Mouse (Mus musculus) ES-Bruce4 (cell line): ENCODE data around the gene Stra6. TPM values are rescaled to one million over a fixed set of nuclear protein-coding genes. Genes with fewer than 3 reads are reported as not detected.

Experiments
- H3K27ac ChIP-seq: 2 replicates; pipeline ENCODE4 v1.5.1; 2012; ENCODE audit warnings: low read length, inconsistent platforms; ENCODE audit not compliant: insufficient read depth
- H3K27me3 ChIP-seq: 2 replicates; pipeline ENCODE4 v1.6.1; 2012; ENCODE audit warnings: mild to moderate bottlenecking, low read length, inconsistent platforms; ENCODE audit not compliant: control insufficient read depth, poor library complexity, insufficient read depth, severe bottlenecking
- H3K36me3 ChIP-seq: 2 replicates; pipeline ENCODE4 v1.6.1; 2012; ENCODE audit warnings: inconsistent platforms, mild to moderate bottlenecking, low read length, moderate library complexity; ENCODE audit not compliant: control insufficient read depth, poor library complexity, insufficient read depth, severe bottlenecking
- H3K4me1 ChIP-seq: one replicate; pipeline ENCODE4 v1.8.1; 2011; ENCODE audit warnings: low read length; ENCODE audit not compliant: control insufficient read depth, insufficient read depth
- H3K4me3 ChIP-seq: 2 replicates; pipeline ENCODE4 v1.5.1; 2011; ENCODE audit warnings: low read depth, mild to moderate bottlenecking, low read length
- H3K9ac ChIP-seq: 2 replicates; pipeline ENCODE4 v1.6.1; 2012; ENCODE audit warnings: low read depth, mild to moderate bottlenecking, inconsistent platforms; ENCODE audit not compliant: poor library complexity, severe bottlenecking
- H3K9me3 ChIP-seq: replicated peaks from 2 replicates; pipeline ENCODE4 v1.6.1; 2012; ENCODE audit warnings: mild to moderate bottlenecking, low read length, inconsistent platforms; ENCODE audit not compliant: control insufficient read depth, poor library complexity, insufficient read depth, severe bottlenecking
- CTCF ChIP-seq: IDR thresholded peaks from one replicate; pipeline ENCODE4 v1.8.1; 2011; ENCODE audit warnings: low read depth, low read length
- EP300 ChIP-seq: IDR thresholded peaks from 2 replicates; pipeline ENCODE4 v1.6.1; 2011; ENCODE audit warnings: low read depth, low read length; ENCODE audit not compliant: insufficient read depth
- POLR2A ChIP-seq: IDR thresholded peaks from one replicate; pipeline ENCODE4 v1.8.1; 2011; ENCODE audit warnings: low read length; ENCODE audit not compliant: insufficient read depth
- polyA plus RNA-seq: library from polyadenylated mRNA; stranded (reverse); fragments of >200 nt; gene quantifications from 2 replicates; pipeline ENCODE4 v1.2.4, GENCODE M21; 2011; ENCODE audit warnings: low read depth; ENCODE audit not compliant: missing spikeins, insufficient read depth, insufficient read length

Stra6 gene
- polyA plus RNA-seq, 1 experiment, result 0.36 TPM

- Histone ChIP-seq H3K4me1 (peaks cover 6% of the 10 kb centered on the region), H3K27ac (no peak overlapping the region), H3K9ac (no peak overlapping the region), H3K27me3 (no peaks in the 10 kb centered on the region), H3K9me3 (no peaks in the 10 kb centered on the region), H3K4me3 (no peak overlapping the region), H3K36me3 (no peaks in the 10 kb centered on the region)
- TF ChIP-seq POLR2A, result no peak
- no peak for TF ChIP-seq EP300
- no peak for TF ChIP-seq CTCF
These were observed 21.5 kb downstream of the Stra6 start for GRCm38 (mm10) chr9:58085074-58085473.

GRCm38 (mm10) chr9:58086203-58086602 is 22.6 kb downstream of the Stra6 start:
- Histone ChIP-seq H3K9ac (no peak overlapping the region), H3K27me3 (no peaks in the 10 kb centered on the region), H3K27ac (no peak overlapping the region), H3K4me1 (peaks cover 6% of the 10 kb centered on the region), H3K4me3 (no peak overlapping the region), H3K36me3 (no peaks in the 10 kb centered on the region), H3K9me3 (no peaks in the 10 kb centered on the region)
- TF ChIP-seq CTCF (no peak), POLR2A (no peak), EP300 (no peak)

- H3K36me3 ChIP-seq, result no peaks in the 10 kb centered on the region
- TF ChIP-seq CTCF, result no peak
- H3K27me3 ChIP-seq, result no peaks in the 10 kb centered on the region
- no peak overlapping the region for H3K4me3 ChIP-seq
- H3K9ac ChIP-seq, result no peak overlapping the region
- H3K27ac ChIP-seq, result no peak overlapping the region
- H3K4me1 ChIP-seq, result peaks cover 6% of the 10 kb centered on the region
- H3K9me3 ChIP-seq, result no peaks in the 10 kb centered on the region
These were observed 23.3 kb downstream of the Stra6 start for GRCm38 (mm10) chr9:58086861-58087260.

GRCm38 (mm10) chr9:58087277-58087998 is 23.9 kb downstream of the Stra6 start:
- TF ChIP-seq CTCF (no peak), POLR2A (no peak), EP300 (no peak)
- Histone ChIP-seq H3K27me3 (no peaks in the 10 kb centered on the region), H3K4me1 (peaks cover 6% of the 10 kb centered on the region), H3K4me3 (no peak overlapping the region), H3K9ac (no peak overlapping the region), H3K27ac (no peak overlapping the region), H3K9me3 (no peaks in the 10 kb centered on the region), H3K36me3 (no peaks in the 10 kb centered on the region)

GRCm38 (mm10) chr9:58091623-58092425 is 28.2 kb downstream of the Stra6 start:
- no peak for TF ChIP-seq EP300
- TF ChIP-seq POLR2A, result no peak
- TF ChIP-seq CTCF, result no peak
- no peaks in the 10 kb centered on the region for H3K36me3 ChIP-seq
- H3K9ac ChIP-seq, result no peak overlapping the region
- no peaks in the 10 kb centered on the region for H3K27me3 ChIP-seq
- no peaks in the 10 kb centered on the region for H3K4me1 ChIP-seq
- H3K4me3 ChIP-seq, result no peak overlapping the region
- no peaks in the 10 kb centered on the region for H3K9me3 ChIP-seq
- no peak overlapping the region for H3K27ac ChIP-seq

DNA sequence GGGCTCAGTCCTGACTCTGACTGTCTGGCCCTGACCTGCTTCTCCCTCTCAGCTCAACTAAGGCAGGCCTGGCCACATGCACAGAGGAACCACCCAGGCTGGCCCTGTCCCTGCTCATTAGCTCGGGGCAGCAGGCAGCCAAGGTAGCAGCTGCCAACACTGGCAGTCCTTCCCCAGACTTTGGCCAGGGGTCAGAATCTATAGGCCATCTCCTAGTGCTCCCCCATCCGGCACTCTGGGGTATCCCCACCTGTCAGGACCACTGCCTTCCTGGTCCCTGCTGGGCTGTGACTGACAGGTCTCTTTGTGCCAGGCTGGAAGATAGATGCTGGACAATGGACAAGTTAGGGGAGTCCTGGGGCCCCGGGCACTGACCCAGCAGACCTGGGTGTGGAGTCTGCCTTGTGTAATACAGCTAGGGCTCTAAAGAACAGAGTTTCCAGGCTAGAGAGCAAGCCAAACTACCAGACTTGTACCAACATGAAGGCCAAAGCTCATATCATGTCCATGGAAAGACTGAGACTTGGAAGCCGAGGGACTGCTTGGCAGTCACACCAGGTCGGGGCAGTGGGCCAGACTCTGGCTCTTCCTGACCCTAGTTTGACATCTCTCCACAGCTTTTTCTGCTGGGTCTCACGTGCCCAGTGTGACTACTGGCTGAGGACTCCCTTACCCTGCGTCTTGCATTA is 29.1 kb downstream of the Stra6 start:
- no peak overlapping the region for H3K27ac ChIP-seq
- TF ChIP-seq POLR2A, result no peak
- TF ChIP-seq CTCF, result no peak
- TF ChIP-seq EP300, result no peak
- no peaks in the 10 kb centered on the region for H3K27me3 ChIP-seq
- no peaks in the 10 kb centered on the region for H3K4me1 ChIP-seq
- no peak overlapping the region for H3K9ac ChIP-seq
- H3K4me3 ChIP-seq, result no peak overlapping the region
- no peaks in the 10 kb centered on the region for H3K36me3 ChIP-seq
- H3K9me3 ChIP-seq, result no peaks in the 10 kb centered on the region
